Mouse (Mus musculus): ENCODE results near the gene Cd22.
"Not testable (repeated sequence)": the region's sequence is repeated elsewhere in the genome, so short reads cannot be mapped to it uniquely, and the experiment has no call there.

Cd22 gene

DNA sequence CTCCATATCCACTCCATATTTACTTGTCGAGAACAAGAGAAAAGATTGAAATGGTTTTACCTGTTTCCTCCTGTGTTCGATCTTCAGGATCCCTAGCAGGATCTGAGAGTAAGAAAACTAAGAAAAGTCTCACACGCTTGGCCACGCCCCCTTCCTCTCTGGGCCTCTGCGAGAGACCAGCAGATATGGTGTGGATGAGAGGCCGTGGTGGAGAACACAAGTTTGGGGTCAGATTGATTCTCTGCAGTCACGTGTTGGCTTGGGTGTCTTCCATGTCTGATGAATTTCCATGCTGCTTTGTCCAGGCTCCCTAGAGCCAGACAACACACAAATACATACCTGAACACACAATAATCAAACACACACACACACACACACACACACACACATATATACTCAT is at the start of gene Cd22:
TSS of gene Cd22 (minus strand) at position 167 of the 400 bp plus-strand sequence.
- no peak for DNase-seq (ENCODE audit: low read depth)

DNA sequence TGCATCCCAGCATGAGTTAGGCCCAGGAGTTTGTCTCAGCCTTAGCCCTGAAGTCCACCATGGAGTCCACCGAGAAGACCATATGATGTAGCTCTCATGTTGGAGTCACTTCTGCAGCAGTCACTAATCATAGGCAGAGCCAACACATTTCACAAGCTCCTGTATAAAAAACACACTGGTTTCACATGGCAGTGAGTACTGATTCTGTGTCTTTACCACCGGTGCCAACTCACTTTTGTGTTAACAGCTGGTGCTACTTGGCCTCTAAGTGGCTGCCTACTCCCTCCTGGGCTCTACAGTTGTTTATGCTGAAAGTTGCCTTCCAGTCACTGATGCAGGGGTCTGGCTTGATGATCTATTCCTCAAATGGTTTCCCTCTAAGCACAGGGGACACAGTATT is 44.4 kb upstream of the Cd22 start, which contains the start of gene Hamp2:
TSS of gene Hamp2 (minus strand) at position 101 of the 400 bp plus-strand sequence.
- DNase-seq (ENCODE audit: low read depth) = not testable (repeated sequence)

DNA sequence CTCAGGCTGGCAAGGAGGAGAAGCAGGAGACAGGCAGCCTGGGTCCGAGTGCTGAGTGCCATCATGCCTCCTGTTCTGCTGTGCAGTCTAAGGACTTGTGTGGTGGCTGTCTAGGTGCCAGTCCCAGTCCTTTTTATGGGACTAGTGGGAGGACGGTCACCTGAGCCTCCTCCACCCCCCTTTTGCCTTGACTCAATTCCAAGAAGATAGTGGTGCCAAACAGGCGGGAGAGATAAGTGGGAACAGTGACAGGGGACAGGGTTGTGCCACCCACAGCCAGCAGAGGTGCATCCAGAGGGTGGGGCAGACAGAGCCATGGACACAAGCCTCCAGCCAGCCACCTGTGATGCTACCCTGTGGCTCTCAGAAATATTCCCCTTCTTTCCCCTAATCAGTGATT is 43.9 kb upstream of the Cd22 start:
- no peak for DNase-seq (ENCODE audit: low read depth)

DNA sequence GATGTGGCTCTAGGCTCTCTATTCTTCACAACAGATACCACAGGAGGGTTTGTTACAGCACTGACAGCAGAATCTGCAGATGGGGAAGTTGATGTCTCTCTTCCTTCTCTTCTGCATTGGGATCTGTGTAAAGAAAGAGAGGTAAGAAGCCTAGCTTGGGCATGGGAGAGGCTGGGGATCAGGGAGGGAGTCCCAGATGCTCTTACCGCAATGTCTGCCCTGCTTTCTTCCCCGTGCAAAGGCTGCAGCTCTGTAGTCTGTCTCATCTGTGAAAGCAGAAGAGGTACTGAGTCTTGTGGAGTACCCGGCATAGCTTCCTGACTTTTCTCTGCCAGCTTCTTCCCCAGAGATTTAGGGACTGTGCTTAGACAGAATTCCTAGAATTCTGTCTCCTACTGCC is 42.3 kb upstream of the Cd22 start:
- not testable (repeated sequence) for DNase-seq (ENCODE audit: low read depth)

- DNase-seq (ENCODE audit: low read depth) = no peak
These were observed 40.1 kb upstream of the Cd22 start for GRCm38 (mm10) chr7:30920217-30920616.

DNA sequence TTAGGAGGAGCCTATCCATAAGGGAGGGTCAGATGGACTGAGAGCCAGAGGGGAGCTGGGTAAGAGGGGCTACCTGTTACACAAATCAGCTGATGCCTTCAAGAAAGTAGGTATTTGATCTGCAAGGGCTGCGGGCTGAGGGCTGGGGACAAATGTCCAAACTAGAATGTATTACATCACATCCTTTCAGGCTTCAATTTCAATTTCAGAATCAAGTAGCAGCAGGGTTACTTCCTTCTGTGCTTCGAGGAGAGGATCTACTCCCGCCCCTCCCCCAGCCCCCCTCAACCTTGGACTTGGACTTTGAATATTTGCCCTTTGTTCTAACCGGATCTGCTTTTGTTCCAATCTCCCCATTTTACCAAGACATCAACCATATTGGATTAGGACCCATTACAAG is 37.1 kb upstream of the Cd22 start:
- no peak for DNase-seq (ENCODE audit: low read depth)

- no peak for DNase-seq (ENCODE audit: low read depth)
These were observed 36.6 kb upstream of the Cd22 start for GRCm38 (mm10) chr7:30916713-30917112.

DNA sequence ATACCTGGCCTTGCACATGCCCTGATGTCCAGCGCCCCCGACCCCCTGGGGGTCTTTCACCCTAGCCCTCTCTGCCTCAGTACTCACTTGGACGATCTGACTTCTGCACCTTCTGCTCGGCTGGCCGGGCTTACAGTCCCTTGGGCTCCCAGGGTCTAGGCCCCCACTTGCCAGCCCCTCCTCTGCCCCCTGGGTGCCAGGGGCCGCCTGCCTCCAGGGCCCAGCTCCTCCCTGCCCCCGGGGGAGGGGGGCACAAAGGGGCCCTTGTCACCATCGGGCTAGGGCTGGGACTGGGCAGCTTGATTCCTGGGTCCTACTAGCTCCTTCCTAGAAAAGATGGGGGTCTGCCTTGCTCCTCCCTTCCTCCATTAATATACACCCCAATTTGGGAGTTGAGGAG is 34.6 kb upstream of the Cd22 start, which contains the start of gene Mag:
TSS of gene Mag (minus strand) at position 142 of the 400 bp plus-strand sequence.
- no peak for DNase-seq (ENCODE audit: low read depth)

GRCm38 (mm10) chr7:30909773-30910172 is 29.6 kb upstream of the Cd22 start:
- no peak for DNase-seq (ENCODE audit: low read depth)

DNA sequence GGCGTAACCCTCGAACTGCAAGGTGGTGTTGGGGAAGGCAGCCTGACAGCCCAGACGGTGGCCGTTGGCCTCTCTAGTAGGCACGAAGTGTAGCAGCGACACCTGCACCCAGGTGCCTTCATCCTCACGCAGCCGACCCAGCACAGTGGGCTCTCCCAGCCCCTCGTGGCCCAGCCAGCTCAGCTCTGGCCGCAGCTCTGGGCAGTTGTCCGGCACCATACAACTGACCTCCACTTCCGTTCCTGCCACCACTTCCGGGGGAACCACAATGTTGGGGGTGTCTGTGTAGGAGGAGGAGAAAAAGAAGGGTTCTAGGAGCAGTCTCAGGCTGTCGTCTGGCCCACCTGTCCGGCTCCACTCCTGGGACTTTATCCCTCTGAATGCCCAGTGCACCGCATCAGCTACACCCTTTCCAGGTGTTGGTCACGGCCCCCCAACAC is 28.9 kb upstream of the Cd22 start:
- no peak for DNase-seq (ENCODE audit: low read depth)

DNA sequence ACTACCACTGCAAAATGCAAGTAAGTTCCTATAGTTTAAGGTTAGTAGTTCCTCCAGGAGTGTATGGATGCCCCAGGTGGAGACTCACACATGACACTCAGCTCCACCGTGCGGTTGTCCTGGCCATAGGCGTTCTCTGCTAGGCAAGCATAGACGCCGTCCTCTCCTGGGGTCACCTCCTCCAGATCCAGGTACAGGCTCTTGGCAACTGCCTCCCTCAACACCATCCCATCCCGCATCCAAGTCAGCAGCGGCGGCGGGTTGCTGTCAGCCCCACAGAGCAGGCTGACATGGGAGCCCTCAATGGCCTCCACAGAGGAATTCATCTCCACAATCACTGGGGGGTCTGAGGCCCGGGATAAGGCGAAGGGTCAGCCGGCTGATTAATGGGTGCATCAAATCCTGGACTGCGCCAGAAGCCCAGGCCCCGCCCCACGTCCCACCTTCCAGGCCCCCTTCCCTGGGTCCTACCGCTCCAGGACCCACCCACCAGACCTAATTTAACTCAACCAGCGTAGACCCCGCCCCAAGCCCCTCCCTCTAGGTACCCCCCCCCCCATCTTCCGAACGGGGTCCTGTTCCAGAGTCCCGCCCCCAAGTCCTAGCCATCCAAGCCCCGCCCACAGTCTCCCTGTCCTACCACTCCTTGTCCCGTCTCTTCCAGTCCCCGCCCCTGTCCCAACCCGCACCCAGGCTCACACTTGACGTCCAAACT is 28.3 kb upstream of the Cd22 start:
- DNase-seq (ENCODE audit: low read depth) = no peak

GRCm38 (mm10) chr7:30904042-30904441 is 23.9 kb upstream of the Cd22 start:
- peak; percentile 49 for DNase-seq (ENCODE audit: low read depth)

GRCm38 (mm10) chr7:30895217-30895616 is 15.1 kb upstream of the Cd22 start:
- DNase-seq (ENCODE audit: low read depth) = no peak

GRCm38 (mm10) chr7:30892515-30892914 is 12.4 kb upstream of the Cd22 start:
- no peak for DNase-seq (ENCODE audit: low read depth)

DNA sequence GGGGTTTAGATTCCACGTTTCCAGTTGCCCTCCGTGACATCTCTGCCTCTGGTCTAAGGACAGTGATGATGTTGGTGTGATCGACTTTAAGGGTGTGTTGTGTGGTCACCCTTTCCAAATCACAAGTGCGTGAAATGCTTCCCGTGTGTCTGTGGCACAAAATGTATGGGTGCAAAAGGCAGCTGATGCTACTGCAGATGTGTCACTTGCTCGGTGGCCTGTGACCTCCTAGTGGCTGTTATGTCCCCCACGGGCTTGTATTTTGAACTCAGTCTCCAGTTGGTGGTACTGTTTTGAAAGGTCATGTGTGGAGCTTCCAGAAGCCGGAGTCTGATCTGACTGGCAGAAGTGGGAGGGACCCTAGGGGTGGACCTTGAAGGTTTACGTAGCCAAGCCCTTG is 11.6 kb upstream of the Cd22 start:
- DNase-seq (ENCODE audit: low read depth) = no peak

DNA sequence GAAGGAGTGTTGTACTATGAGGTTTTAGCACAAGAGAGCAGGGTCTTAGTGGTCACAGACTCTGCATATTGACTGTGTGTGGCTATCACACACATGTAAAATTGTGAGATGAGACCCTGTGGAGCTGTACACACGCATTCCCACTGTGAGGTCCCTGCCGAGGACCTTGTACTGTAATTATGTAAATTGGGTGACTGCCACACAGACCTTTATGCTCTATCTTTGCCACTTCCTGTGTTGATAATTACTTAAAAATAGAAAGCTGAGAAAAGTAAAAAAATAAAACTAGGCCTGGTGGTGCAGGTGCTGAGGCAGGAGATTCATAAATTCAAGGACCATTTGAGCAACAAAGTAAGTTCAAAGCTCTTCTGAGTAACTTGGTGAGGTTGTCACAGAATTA is 10.5 kb upstream of the Cd22 start:
- DNase-seq (ENCODE audit: low read depth) = no peak

DNA sequence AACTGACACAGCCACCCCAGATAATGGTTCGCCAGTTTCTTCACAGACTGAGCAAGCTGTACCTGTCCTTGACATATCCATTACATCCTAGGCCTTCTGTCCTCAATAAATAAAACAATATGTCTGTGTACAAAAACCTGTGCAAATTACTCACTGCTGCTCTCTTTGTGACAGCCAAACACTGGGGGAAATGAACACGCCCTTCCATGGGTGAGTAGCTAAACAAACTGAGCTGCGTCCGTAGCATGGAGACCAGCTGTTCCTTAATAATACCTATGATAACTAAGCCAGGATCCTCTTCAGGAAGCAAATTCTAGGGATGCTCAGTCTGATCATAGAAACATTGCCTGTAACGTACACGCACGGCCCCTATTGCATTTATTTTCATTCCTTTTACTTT is 8.6 kb upstream of the Cd22 start:
- no peak for DNase-seq (ENCODE audit: low read depth)

- no peak for DNase-seq (ENCODE audit: low read depth)
These were observed 7.5 kb upstream of the Cd22 start for GRCm38 (mm10) chr7:30887568-30888188.

DNA sequence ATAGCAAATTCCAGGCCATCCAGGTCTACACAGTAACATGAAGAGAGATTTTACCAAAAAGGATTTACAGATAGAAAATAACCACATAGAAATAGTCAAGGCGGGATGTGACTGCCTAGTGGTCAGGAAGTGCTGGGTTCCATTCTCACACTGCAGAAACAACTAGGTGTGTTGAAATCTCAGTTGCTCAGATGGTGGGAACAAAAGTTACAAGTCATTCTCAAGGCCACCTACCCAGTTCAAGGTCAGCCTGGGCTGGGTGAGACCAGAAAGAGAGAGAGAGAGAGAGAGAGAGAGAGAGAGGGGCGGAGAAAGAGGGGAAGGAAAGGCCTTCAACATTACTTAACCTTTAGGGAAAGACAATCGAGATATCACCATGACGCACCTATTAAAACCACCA is 6.7 kb upstream of the Cd22 start:
- no peak for DNase-seq (ENCODE audit: low read depth)

GRCm38 (mm10) chr7:30884047-30884446 is 3.9 kb upstream of the Cd22 start:
- no peak for DNase-seq (ENCODE audit: low read depth)

GRCm38 (mm10) chr7:30881367-30881766 is 1.2 kb upstream of the Cd22 start:
- DNase-seq (ENCODE audit: low read depth) = no peak

GRCm38 (mm10) chr7:30878950-30879349 is 1.2 kb downstream of the Cd22 start:
- DNase-seq (ENCODE audit: low read depth) = no peak

DNA sequence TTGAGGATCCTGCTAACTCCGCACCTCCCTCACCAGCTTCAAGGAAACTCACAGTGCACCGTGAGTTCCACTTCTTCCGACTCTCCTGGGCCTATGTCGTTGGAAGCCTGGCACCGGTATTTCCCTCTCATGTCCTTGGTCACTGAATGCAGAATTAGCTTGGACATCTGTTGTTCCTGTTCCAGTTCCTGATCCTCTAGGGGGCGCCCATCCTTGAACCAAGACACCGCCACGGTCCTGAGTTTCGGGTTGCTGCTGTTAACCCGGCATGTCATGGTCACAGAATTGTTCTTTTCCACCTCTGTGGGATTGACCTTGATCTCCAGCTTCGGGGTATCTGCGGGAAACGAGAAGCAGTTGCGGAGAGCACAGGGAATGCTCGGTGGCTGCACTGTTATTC is 7.1 kb downstream of the Cd22 start:
- peak; percentile 66 for DNase-seq (ENCODE audit: low read depth)

GRCm38 (mm10) chr7:30863386-30863785 is 16.8 kb downstream of the Cd22 start:
- no peak for DNase-seq (ENCODE audit: low read depth)
